Mouse (Mus musculus) forebrain, embryonic 12.5 days (tissue): ENCODE measurements around the gene Ncapg. TPM values are rescaled to one million over a fixed set of nuclear protein-coding genes. Genes with fewer than 3 reads are reported as not detected.

Experiments used
- ATAC-seq: fragments of 200-750 bp; cut with Nextera tagmentation; 2 replicates; pipeline ENCODE4 v1.8.0; 2017; ENCODE audit warnings: moderate TSS enrichment; ENCODE audit not compliant: low FRiP score
- H3K27ac ChIP-seq: fragments of 300-500 bp; sonication (generic); 2 replicates; pipeline ENCODE4 v1.5.1; 2016; ENCODE audit warnings: mild to moderate bottlenecking
- H3K27me3 ChIP-seq: fragments of 300-500 bp; sonication (generic); 2 replicates; pipeline ENCODE4 v1.6.1; 2016; ENCODE audit warnings: mild to moderate bottlenecking
- H3K36me3 ChIP-seq: fragments of 300-500 bp; sonication (generic); replicated peaks from 2 replicates; pipeline ENCODE4 v1.6.1; 2016; ENCODE audit warnings: mild to moderate bottlenecking
- H3K4me1 ChIP-seq: fragments of 300-500 bp; sonication (generic); 2 replicates; pipeline ENCODE4 v1.6.1; 2016
- H3K4me2 ChIP-seq: fragments of 300-500 bp; sonication (generic); 2 replicates; pipeline ENCODE4 v1.6.1; 2016; ENCODE audit warnings: mild to moderate bottlenecking, moderate library complexity
- H3K4me3 ChIP-seq: fragments of 300-500 bp; sonication (generic); replicated peaks from 2 replicates; pipeline ENCODE4 v1.5.1; 2016; ENCODE audit warnings: mild to moderate bottlenecking
- H3K9ac ChIP-seq: fragments of 300-500 bp; sonication (generic); 2 replicates; pipeline ENCODE4 v1.6.1; 2016; ENCODE audit warnings: mild to moderate bottlenecking
- H3K9me3 ChIP-seq: fragments of 300-500 bp; sonication (generic); 2 replicates; pipeline ENCODE4 v1.6.1; 2016
- WGBS: fragments of 180-500 bp; shearing (Covaris S2); methylation state at CpG from one replicate; pipeline ENCODE4 v1.1.7; 2016; 5-methylcytosine and 5-hydroxymethylcytosine counted together
- polyA plus RNA-seq: library from polyadenylated mRNA; unstranded; fragments of >200 nt; fragmentation: Nextera tagmentation; extraction: Ambion mirVana; gene quantifications from 2 replicates; pipeline ENCODE4 v1.2.1, GENCODE M21; 2016

Gene Ncapg
- polyA plus RNA-seq, 1 experiment from 2014 or later: 75.3 TPM

GRCm38 (mm10) chr5:45669234-45669597 is 503 bp upstream of the Ncapg start:
- ATAC-seq: peak; percentile 77
- Histone ChIP-seq H3K4me1 (peaks cover 16% of the 10 kb centered on the region), H3K36me3 (peaks cover 3% of the 10 kb centered on the region; the same call in 1 of the 2 replicates), H3K27me3 (no peaks in the 10 kb centered on the region), H3K4me2 (peak overlapping the region; percentile 84), H3K9me3 (no peaks in the 10 kb centered on the region), H3K27ac (peak overlapping the region; percentile 83), H3K4me3 (peak overlapping the region; percentile 84), H3K9ac (peak overlapping the region; percentile 78)
- WGBS: under 1% methylated on average over 27 of the region's 27 CpGs

DNA sequence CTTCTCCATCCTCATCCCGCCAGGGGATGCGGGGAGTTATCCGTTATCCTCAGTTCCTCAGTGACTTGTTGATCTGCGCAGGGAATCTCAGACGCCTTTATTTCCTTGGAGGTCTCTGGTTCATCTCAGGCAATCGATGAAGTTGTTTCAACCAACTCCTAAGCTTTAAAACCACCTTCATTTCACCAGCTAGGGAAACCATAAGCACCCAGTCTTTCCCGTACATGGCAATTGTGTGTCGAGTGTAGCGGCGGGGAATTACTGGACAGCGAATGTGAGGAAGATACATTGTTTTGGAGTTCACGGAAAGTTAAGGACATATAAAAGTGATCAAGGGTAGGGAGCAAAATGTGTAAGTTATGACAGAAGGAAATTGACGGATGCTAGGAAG is 556 bp downstream of the Ncapg start:
- H3K9me3 ChIP-seq: no peaks in the 10 kb centered on the region
- H3K27ac ChIP-seq: peak overlapping the region; percentile 91
- ATAC-seq: no peak
- H3K4me1 ChIP-seq: peaks cover 16% of the 10 kb centered on the region
- H3K36me3 ChIP-seq: peaks cover 7% of the 10 kb centered on the region; the same call in 1 of the 2 replicates
- under 1% methylated on average over 13 of the region's 13 CpGs for WGBS
- peak overlapping the region; percentile 82 for H3K9ac ChIP-seq
- no peaks in the 10 kb centered on the region for H3K27me3 ChIP-seq
- peak overlapping the region; percentile 76 for H3K4me2 ChIP-seq
- H3K4me3 ChIP-seq: peak overlapping the region; percentile 84

DNA sequence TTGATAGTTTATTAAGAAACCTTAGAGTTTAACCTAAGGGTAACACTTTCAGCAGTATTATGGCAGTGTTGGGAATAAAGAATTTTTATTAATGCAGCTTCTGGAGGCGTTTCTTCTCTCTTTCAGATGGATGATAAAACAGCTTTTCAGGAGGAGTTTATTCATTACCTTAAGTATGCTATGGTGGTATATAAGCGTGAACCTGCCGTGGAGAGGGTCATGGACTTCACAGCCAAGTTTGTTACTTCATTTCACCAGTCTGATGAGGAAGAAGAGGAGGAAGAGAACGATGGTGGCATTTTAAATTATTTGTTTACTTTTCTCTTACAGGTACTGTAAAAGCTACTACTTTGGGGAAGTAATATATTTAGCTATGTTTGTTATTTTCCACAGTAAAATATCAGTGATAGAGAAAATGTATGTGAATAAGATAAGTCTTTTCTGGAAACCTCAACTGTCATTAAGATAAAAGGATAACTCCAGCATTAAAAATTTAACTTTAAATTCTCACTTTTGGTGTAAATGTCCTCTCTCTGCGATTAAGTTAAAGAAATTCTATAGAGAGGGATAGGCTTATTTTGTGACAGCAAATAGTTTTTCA is 1.3 kb downstream of the Ncapg start:
- no peak for ATAC-seq
- H3K36me3 ChIP-seq: peaks cover 11% of the 10 kb centered on the region
- H3K9me3 ChIP-seq: no peaks in the 10 kb centered on the region
- H3K4me2 ChIP-seq: peak overlapping the region; percentile 76
- H3K4me1 ChIP-seq: peaks cover 16% of the 10 kb centered on the region
- peak overlapping the region; percentile 84 for H3K4me3 ChIP-seq
- peak overlapping the region; percentile 42; the same call in 1 of the 2 replicates for H3K9ac ChIP-seq
- H3K27me3 ChIP-seq: no peaks in the 10 kb centered on the region
- 51% methylated on average over 5 of the region's 5 CpGs for WGBS
- H3K27ac ChIP-seq: no peak overlapping the region

DNA sequence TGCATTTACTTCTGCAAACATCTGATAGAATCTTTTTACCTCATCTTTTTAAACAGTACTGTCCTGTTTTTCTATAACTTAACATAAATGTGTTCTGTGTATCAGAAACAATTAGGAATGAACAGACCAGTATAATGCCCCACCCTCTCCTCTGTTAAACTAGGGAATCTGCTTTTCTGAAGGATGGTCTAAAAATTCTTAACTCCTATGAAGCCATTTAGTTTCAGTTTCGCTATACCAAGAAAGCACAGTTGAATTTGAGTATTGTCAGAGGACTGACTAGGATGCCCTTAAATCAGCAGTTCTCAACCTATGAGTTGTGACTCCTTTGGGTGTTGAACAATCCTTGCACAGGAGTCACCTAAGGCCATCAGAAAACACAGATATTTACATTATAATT is 5.3 kb downstream of the Ncapg start:
- Histone ChIP-seq H3K27ac (no peak overlapping the region), H3K36me3 (peaks cover 25% of the 10 kb centered on the region), H3K4me1 (peaks cover 11% of the 10 kb centered on the region), H3K4me3 (no peak overlapping the region), H3K27me3 (no peaks in the 10 kb centered on the region), H3K9ac (no peak overlapping the region), H3K4me2 (no peak overlapping the region), H3K9me3 (no peaks in the 10 kb centered on the region)
- 91% methylated on average over 1 of the region's 1 CpGs for WGBS
- ATAC-seq: no peak

GRCm38 (mm10) chr5:45677639-45678038 is 7.9 kb downstream of the Ncapg start:
- no peak overlapping the region for H3K27ac ChIP-seq
- no peak for ATAC-seq
- no peaks in the 10 kb centered on the region for H3K27me3 ChIP-seq
- H3K9me3 ChIP-seq: no peaks in the 10 kb centered on the region
- peaks cover 36% of the 10 kb centered on the region for H3K36me3 ChIP-seq
- H3K9ac ChIP-seq: no peak overlapping the region
- no peaks in the 10 kb centered on the region for H3K4me1 ChIP-seq
- no peak overlapping the region for H3K4me2 ChIP-seq
- H3K4me3 ChIP-seq: no peak overlapping the region
- 96% methylated on average over 4 of the region's 4 CpGs for WGBS

DNA sequence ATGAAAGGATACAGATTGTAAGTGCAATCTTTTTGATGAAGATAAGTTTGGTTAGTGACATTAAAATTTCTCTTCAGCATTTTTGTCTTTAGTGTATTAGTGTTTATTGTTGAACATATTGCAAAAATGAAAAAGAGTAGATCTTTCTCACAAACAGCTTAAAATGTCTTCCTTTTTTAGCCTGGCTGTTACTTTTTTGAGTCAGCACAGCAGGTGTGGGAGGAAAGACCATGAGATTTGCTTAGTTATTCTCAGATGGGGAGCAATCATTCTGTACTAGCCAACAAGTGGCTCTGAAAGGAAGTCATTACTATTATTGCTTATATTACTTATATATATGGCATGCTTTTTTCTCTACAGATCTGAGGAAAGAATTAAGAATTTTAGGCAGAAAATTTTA is 10.2 kb downstream of the Ncapg start:
- Histone ChIP-seq H3K27ac (no peak overlapping the region), H3K36me3 (peaks cover 43% of the 10 kb centered on the region), H3K9ac (no peak overlapping the region), H3K4me3 (no peak overlapping the region), H3K4me2 (no peak overlapping the region), H3K4me1 (no peaks in the 10 kb centered on the region), H3K27me3 (no peaks in the 10 kb centered on the region), H3K9me3 (no peaks in the 10 kb centered on the region)
- ATAC-seq: no peak

GRCm38 (mm10) chr5:45683388-45683787 is 13.7 kb downstream of the Ncapg start:
- H3K9me3 ChIP-seq: no peaks in the 10 kb centered on the region
- no peaks in the 10 kb centered on the region for H3K4me1 ChIP-seq
- no peak overlapping the region for H3K4me3 ChIP-seq
- no peaks in the 10 kb centered on the region for H3K27me3 ChIP-seq
- H3K27ac ChIP-seq: no peak overlapping the region
- no peak overlapping the region for H3K4me2 ChIP-seq
- WGBS: 93% methylated on average over 1 of the region's 1 CpGs
- peaks cover 27% of the 10 kb centered on the region for H3K36me3 ChIP-seq
- no peak overlapping the region for H3K9ac ChIP-seq
- ATAC-seq: no peak

DNA sequence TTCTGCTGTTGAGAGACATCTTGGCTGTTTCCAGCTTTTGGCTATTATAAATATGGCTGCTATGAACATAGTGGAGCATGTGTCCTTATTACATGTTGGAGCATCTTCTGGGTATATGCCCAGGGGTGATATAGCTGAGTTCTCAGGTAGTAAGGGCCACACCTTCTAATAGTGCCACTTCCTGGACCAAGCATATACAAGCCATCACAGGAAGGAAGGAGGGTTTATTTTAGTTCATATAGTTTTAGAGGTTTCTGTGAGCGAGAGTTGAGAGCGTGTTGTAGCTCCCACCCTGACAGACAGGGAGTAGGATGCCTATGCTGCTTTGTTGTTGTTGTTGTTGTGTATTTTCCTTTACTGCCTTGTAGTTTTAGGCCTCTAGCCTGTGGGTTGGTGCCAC is 15.5 kb downstream of the Ncapg start:
- Histone ChIP-seq H3K27me3 (no peaks in the 10 kb centered on the region), H3K4me3 (no peak overlapping the region), H3K36me3 (peaks cover 31% of the 10 kb centered on the region), H3K4me1 (no peaks in the 10 kb centered on the region), H3K9ac (no peak overlapping the region), H3K27ac (no peak overlapping the region), H3K9me3 (no peaks in the 10 kb centered on the region), H3K4me2 (no peak overlapping the region)
- WGBS: 94% methylated on average over 2 of the region's 2 CpGs
- no peak for ATAC-seq

- H3K27me3 ChIP-seq: no peaks in the 10 kb centered on the region
- peaks cover 25% of the 10 kb centered on the region for H3K36me3 ChIP-seq
- H3K4me1 ChIP-seq: no peaks in the 10 kb centered on the region
- WGBS: 94% methylated on average over 3 of the region's 3 CpGs
- no peak overlapping the region for H3K9ac ChIP-seq
- H3K27ac ChIP-seq: no peak overlapping the region
- no peak overlapping the region for H3K4me3 ChIP-seq
- no peak overlapping the region for H3K4me2 ChIP-seq
- ATAC-seq: no peak
- no peaks in the 10 kb centered on the region for H3K9me3 ChIP-seq
Measured at GRCm38 (mm10) chr5:45686223-45686622, 16.5 kb downstream of the Ncapg start.

DNA sequence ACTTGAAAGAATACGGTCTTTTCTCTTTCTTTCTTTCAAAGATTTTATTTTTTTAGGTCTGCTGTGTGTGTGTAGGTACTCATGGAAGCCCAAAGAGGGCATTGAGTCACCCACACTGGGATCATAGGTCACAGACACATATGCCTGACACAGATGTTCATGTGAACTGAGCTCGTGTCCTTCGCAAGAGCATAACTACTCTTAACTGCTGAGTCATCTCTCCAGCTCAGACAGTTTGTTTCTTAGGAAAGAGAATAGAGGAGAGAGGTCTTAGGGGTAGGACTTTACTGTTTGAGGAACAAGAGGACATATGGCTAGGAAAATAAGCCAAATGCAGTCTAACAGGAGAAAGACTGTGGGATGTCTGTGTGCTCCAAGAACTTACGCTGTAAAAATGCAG is 19.4 kb downstream of the Ncapg start:
- Histone ChIP-seq H3K9me3 (no peaks in the 10 kb centered on the region), H3K27ac (no peak overlapping the region), H3K27me3 (no peaks in the 10 kb centered on the region), H3K4me3 (no peak overlapping the region), H3K4me2 (no peak overlapping the region), H3K36me3 (peaks cover 19% of the 10 kb centered on the region), H3K9ac (no peak overlapping the region), H3K4me1 (no peaks in the 10 kb centered on the region)
- ATAC-seq: no peak
- 90% methylated on average over 4 of the region's 4 CpGs for WGBS

DNA sequence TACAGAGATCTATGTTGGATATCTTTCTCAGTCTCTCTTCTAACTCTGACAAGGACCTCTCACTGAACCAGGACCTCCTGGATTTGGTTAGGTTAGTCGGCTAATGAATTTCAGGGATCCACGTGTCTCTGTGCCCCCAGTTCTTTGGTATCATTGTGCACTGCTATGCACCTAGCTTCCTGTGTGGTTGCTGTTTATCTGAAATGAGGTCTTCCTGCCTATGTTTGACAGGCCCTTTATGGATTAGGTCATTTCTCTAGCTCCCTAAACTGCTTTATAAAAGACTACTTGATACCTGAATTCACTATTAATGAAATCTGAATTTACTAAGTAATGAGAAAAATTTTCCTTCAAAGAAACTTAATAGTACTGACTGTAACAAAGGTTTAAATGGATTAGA is 21.1 kb downstream of the Ncapg start:
- H3K4me1 ChIP-seq: no peaks in the 10 kb centered on the region
- no peak overlapping the region for H3K9ac ChIP-seq
- no peaks in the 10 kb centered on the region for H3K27me3 ChIP-seq
- no peak overlapping the region for H3K4me3 ChIP-seq
- no peak for ATAC-seq
- 76% methylated on average over 2 of the region's 2 CpGs for WGBS
- H3K4me2 ChIP-seq: no peak overlapping the region
- H3K9me3 ChIP-seq: no peaks in the 10 kb centered on the region
- peaks cover 10% of the 10 kb centered on the region; the same call in 1 of the 2 replicates for H3K36me3 ChIP-seq
- no peak overlapping the region for H3K27ac ChIP-seq

DNA sequence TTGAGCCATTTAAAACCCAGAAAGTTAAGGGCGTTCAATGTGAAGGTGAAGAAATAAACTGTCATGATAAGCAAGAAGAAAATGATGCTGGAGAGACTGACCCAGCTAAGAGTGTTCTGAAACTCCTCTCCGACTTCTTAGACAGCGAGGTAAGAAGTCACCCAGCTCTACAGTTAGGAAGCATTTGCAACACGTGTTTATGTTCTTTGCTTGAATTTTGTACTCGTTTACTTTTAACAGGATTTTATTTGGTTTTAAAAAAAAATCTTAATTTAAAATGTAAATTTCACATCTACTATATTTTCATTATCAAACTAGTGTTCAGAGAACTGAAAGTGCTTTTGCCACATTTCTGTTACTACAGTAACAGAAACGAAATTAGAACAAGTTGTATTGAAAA is 22.0 kb downstream of the Ncapg start:
- 92% methylated on average over 6 of the region's 6 CpGs for WGBS
- no peaks in the 10 kb centered on the region for H3K9me3 ChIP-seq
- H3K27ac ChIP-seq: no peak overlapping the region
- H3K4me2 ChIP-seq: no peak overlapping the region
- no peak for ATAC-seq
- no peak overlapping the region for H3K4me3 ChIP-seq
- H3K27me3 ChIP-seq: no peaks in the 10 kb centered on the region
- no peak overlapping the region for H3K9ac ChIP-seq
- no peaks in the 10 kb centered on the region for H3K4me1 ChIP-seq
- peaks cover 10% of the 10 kb centered on the region; the same call in 1 of the 2 replicates for H3K36me3 ChIP-seq

DNA sequence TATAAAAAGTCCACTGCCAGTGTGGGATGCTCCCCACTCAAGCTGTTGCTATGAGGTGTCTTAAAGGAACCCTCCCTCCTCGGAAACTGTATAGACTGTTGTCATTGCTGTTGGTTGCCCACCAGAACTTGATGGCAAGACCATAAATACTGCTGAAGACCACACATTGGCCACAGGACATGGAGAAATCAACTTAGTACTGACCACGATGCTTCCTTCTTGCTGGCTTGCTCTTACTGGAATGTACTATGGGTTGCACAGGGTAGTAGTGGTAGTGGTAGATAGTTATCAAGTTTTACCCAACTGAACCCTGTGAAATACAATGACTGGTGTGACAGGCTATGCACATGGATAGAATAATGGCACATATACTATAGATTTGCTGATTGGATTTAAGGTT is 37.1 kb downstream of the Ncapg start:
- H3K27ac ChIP-seq: no peak overlapping the region
- no peaks in the 10 kb centered on the region for H3K27me3 ChIP-seq
- H3K9me3 ChIP-seq: no peaks in the 10 kb centered on the region
- 96% methylated on average over 2 of the region's 2 CpGs for WGBS
- no peaks in the 10 kb centered on the region for H3K4me1 ChIP-seq
- no peak overlapping the region for H3K4me3 ChIP-seq
- no peak overlapping the region for H3K4me2 ChIP-seq
- no peak for ATAC-seq
- H3K9ac ChIP-seq: no peak overlapping the region
- H3K36me3 ChIP-seq: peaks cover 23% of the 10 kb centered on the region
